Mouse (Mus musculus) hindbrain, embryonic 16.5 days (tissue): ENCODE results near the gene Arfgap3. TPM values are rescaled to one million over a fixed set of nuclear protein-coding genes. Genes with fewer than 3 reads are reported as not detected.
A peak's percentile ranks its signal among the peaks of the same experiment; 100 is the strongest.
"Not testable (repeated sequence)": the region's sequence is repeated elsewhere in the genome, so short reads cannot be mapped to it uniquely, and the experiment has no call there.

Experiments
- ATAC-seq: fragments of 200-750 bp; cut with Nextera tagmentation; 2 replicates; pipeline ENCODE4 v1.8.0; 2017; ENCODE audit warnings: moderate TSS enrichment, moderate library complexity
- H3K27ac ChIP-seq: fragments of 300-500 bp; sonication (generic); 2 replicates; pipeline ENCODE4 v1.5.1; 2014; ENCODE audit warnings: low read depth, mild to moderate bottlenecking, control low read depth, low read length, moderate library complexity
- H3K27me3 ChIP-seq: fragments of 300-500 bp; sonication (generic); replicated peaks from 2 replicates; pipeline ENCODE4 v1.6.1; 2014; ENCODE audit warnings: low read length; ENCODE audit not compliant: control insufficient read depth, insufficient read depth
- H3K36me3 ChIP-seq: fragments of 300-500 bp; sonication (generic); 2 replicates; pipeline ENCODE4 v1.6.1; 2014; ENCODE audit warnings: mild to moderate bottlenecking, low read length, moderate library complexity, mixed read lengths; ENCODE audit not compliant: control insufficient read depth, insufficient read depth
- H3K4me1 ChIP-seq: fragments of 300-500 bp; sonication (generic); 2 replicates; pipeline ENCODE4 v1.6.1; 2014; ENCODE audit warnings: low read depth, low read length; ENCODE audit not compliant: control insufficient read depth, insufficient read depth
- H3K4me2 ChIP-seq: fragments of 300-500 bp; sonication (generic); 2 replicates; pipeline ENCODE4 v1.6.1; 2014; ENCODE audit warnings: mild to moderate bottlenecking, low read length, control low read depth, moderate library complexity
- H3K4me3 ChIP-seq: fragments of 300-500 bp; sonication (generic); 2 replicates; pipeline ENCODE4 v1.5.1; 2014; ENCODE audit warnings: mild to moderate bottlenecking, low read length, control low read depth, moderate library complexity
- H3K9ac ChIP-seq: fragments of 300-500 bp; sonication (generic); 2 replicates; pipeline ENCODE4 v1.6.1; 2014; ENCODE audit warnings: low read depth, mild to moderate bottlenecking, control low read depth, low read length, moderate library complexity
- H3K9me3 ChIP-seq: fragments of 300-500 bp; sonication (generic); 2 replicates; pipeline ENCODE4 v1.6.1; 2014; ENCODE audit warnings: mild to moderate bottlenecking, low read length, moderate library complexity; ENCODE audit not compliant: control insufficient read depth
- WGBS: fragments of 180-500 bp; shearing (Covaris S2); extraction: QIAGEN DNeasy Blood & Tissue Kit; methylation state at CpG from one replicate; pipeline ENCODE4 v1.1.7; 2014; 5-methylcytosine and 5-hydroxymethylcytosine counted together
- polyA plus RNA-seq: library from polyadenylated mRNA; unstranded; fragments of >200 nt; fragmentation: Nextera tagmentation; extraction: Ambion mirVana; gene quantifications from 2 replicates; pipeline ENCODE4 v1.2.1, GENCODE M21; 2015

The Arfgap3 gene
- polyA plus RNA-seq, 1 experiment from 2014 or later, result 39.4 TPM

GRCm38 (mm10) chr15:83368702-83369101, 18.7 kb upstream of the Arfgap3 start:
- H3K4me3 ChIP-seq, ATAC-seq, H3K4me1 ChIP-seq, H3K9ac ChIP-seq, H3K27ac ChIP-seq, H3K36me3 ChIP-seq, H3K9me3 ChIP-seq, H3K4me2 ChIP-seq, H3K27me3 ChIP-seq: not testable (repeated sequence)
- 90% methylated on average over 4 of the region's 4 CpGs for WGBS

GRCm38 (mm10) chr15:83368261-83368660, 18.2 kb upstream of the Arfgap3 start:
- H3K4me2 ChIP-seq, result no peak overlapping the region
- ATAC-seq, result no peak
- no peak overlapping the region for H3K9ac ChIP-seq
- H3K27ac ChIP-seq, result no peak overlapping the region
- H3K27me3 ChIP-seq, result no peaks in the 10 kb centered on the region
- H3K4me1 ChIP-seq, result no peaks in the 10 kb centered on the region; the same call in 1 of the 2 replicates
- 93% methylated on average over 2 of the region's 2 CpGs for WGBS
- no peaks in the 10 kb centered on the region for H3K9me3 ChIP-seq
- no peak overlapping the region for H3K4me3 ChIP-seq
- no peaks in the 10 kb centered on the region for H3K36me3 ChIP-seq

GRCm38 (mm10) chr15:83366933-83367552, 17.0 kb upstream of the Arfgap3 start:
- Histone ChIP-seq H3K9me3 (no peaks in the 10 kb centered on the region), H3K4me3 (peak overlapping the region; percentile 40), H3K9ac (0 out of 2 replicates have a peak overlapping the region, but pooled peaks have one; percentile 11), H3K4me1 (no peaks in the 10 kb centered on the region; the same call in 1 of the 2 replicates), H3K27me3 (no peaks in the 10 kb centered on the region), H3K27ac (no peak overlapping the region), H3K36me3 (no peaks in the 10 kb centered on the region), H3K4me2 (peak overlapping the region; percentile 57)
- WGBS, result 23% methylated on average over 52 of the region's 58 CpGs
- peak; percentile 96 for ATAC-seq

- Histone ChIP-seq H3K9me3 (no peaks in the 10 kb centered on the region), H3K36me3 (no peaks in the 10 kb centered on the region), H3K9ac (no peak overlapping the region), H3K27ac (no peak overlapping the region), H3K4me3 (no peak overlapping the region), H3K4me1 (no peaks in the 10 kb centered on the region; the same call in 1 of the 2 replicates), H3K4me2 (no peak overlapping the region), H3K27me3 (no peaks in the 10 kb centered on the region)
- ATAC-seq, result no peak
Measured at GRCm38 (mm10) chr15:83365697-83366096, 15.7 kb upstream of the Arfgap3 start.

- Histone ChIP-seq H3K9ac (no peak overlapping the region), H3K4me2 (no peak overlapping the region), H3K27ac (no peak overlapping the region), H3K27me3 (no peaks in the 10 kb centered on the region), H3K36me3 (no peaks in the 10 kb centered on the region), H3K9me3 (no peaks in the 10 kb centered on the region), H3K4me3 (no peak overlapping the region), H3K4me1 (no peaks in the 10 kb centered on the region; the same call in 1 of the 2 replicates)
- WGBS, result 65% methylated on average over 3 of the region's 3 CpGs
- no peak for ATAC-seq
Measured at GRCm38 (mm10) chr15:83364194-83364593, 14.1 kb upstream of the Arfgap3 start.

GRCm38 (mm10) chr15:83362813-83363212, 12.8 kb upstream of the Arfgap3 start:
- H3K9ac ChIP-seq, H3K27me3 ChIP-seq, ATAC-seq, H3K4me3 ChIP-seq, H3K4me2 ChIP-seq, H3K9me3 ChIP-seq, H3K4me1 ChIP-seq, H3K27ac ChIP-seq, H3K36me3 ChIP-seq: not testable (repeated sequence)
- WGBS, result 70% methylated on average over 1 of the region's 1 CpGs

- not testable (repeated sequence) for H3K4me3 ChIP-seq, H3K4me2 ChIP-seq, H3K27ac ChIP-seq, H3K4me1 ChIP-seq, H3K9me3 ChIP-seq, ATAC-seq, H3K9ac ChIP-seq, H3K36me3 ChIP-seq, H3K27me3 ChIP-seq
- WGBS, result 58% methylated on average over 4 of the region's 5 CpGs
Measured at GRCm38 (mm10) chr15:83360899-83361298, 10.9 kb upstream of the Arfgap3 start.

- Histone ChIP-seq H3K9ac (no peak overlapping the region), H3K9me3 (no peaks in the 10 kb centered on the region), H3K27me3 (no peaks in the 10 kb centered on the region), H3K4me1 (no peaks in the 10 kb centered on the region), H3K36me3 (no peaks in the 10 kb centered on the region), H3K27ac (no peak overlapping the region), H3K4me2 (no peak overlapping the region), H3K4me3 (no peak overlapping the region)
- no peak for ATAC-seq
- WGBS, result 76% methylated on average over 3 of the region's 3 CpGs
Measured at GRCm38 (mm10) chr15:83360140-83360539, 10.1 kb upstream of the Arfgap3 start.

GRCm38 (mm10) chr15:83358476-83358875, 8.4 kb upstream of the Arfgap3 start:
- no peak overlapping the region for H3K27ac ChIP-seq
- no peak for ATAC-seq
- no peaks in the 10 kb centered on the region for H3K4me1 ChIP-seq
- H3K36me3 ChIP-seq, result no peaks in the 10 kb centered on the region
- no peaks in the 10 kb centered on the region for H3K27me3 ChIP-seq
- H3K9ac ChIP-seq, result no peak overlapping the region
- H3K4me2 ChIP-seq, result no peak overlapping the region
- 88% methylated on average over 1 of the region's 1 CpGs for WGBS
- no peaks in the 10 kb centered on the region for H3K9me3 ChIP-seq
- H3K4me3 ChIP-seq, result no peak overlapping the region
